Mouse (Mus musculus) neural tube, embryonic 11.5 days (tissue): ENCODE measurements around the gene Rps27. TPM values are rescaled to one million over a fixed set of nuclear protein-coding genes. Genes with fewer than 3 reads are reported as not detected.

Experiments
- ATAC-seq: fragments of 200-750 bp; cut with Nextera tagmentation; 2 replicates; pipeline ENCODE4 v1.8.0; 2017; ENCODE audit warnings: moderate number of reproducible peaks, mild to moderate bottlenecking, moderate TSS enrichment, moderate library complexity; ENCODE audit not compliant: insufficient read depth, low FRiP score, low TSS enrichment
- DNase-seq: peaks from one replicate; pipeline ENCODE4 v3.0.0-alpha.2; 2015; ENCODE audit warnings: low spot score
- H3K27ac ChIP-seq: fragments of 300-500 bp; sonication (generic); 2 replicates; pipeline ENCODE4 v1.5.1; 2014; ENCODE audit warnings: low read depth, mild to moderate bottlenecking, low read length
- H3K27me3 ChIP-seq: fragments of 300-500 bp; sonication (generic); 2 replicates; pipeline ENCODE4 v1.6.1; 2014; ENCODE audit warnings: mild to moderate bottlenecking, low read length, mixed read lengths; ENCODE audit not compliant: control insufficient read depth, insufficient read depth
- H3K36me3 ChIP-seq: fragments of 300-500 bp; sonication (generic); 2 replicates; pipeline ENCODE4 v1.6.1; 2014; ENCODE audit warnings: mild to moderate bottlenecking, low read length, moderate library complexity, mixed read lengths; ENCODE audit not compliant: control insufficient read depth, insufficient read depth
- H3K4me1 ChIP-seq: fragments of 300-500 bp; sonication (generic); 2 replicates; pipeline ENCODE4 v1.6.1; 2014; ENCODE audit warnings: low read length, mixed read lengths; ENCODE audit not compliant: control insufficient read depth, insufficient read depth
- H3K4me2 ChIP-seq: fragments of 300-500 bp; sonication (generic); 2 replicates; pipeline ENCODE4 v1.6.1; 2014; ENCODE audit warnings: low read depth, mild to moderate bottlenecking, moderate library complexity
- H3K4me3 ChIP-seq: fragments of 300-500 bp; sonication (generic); 2 replicates; pipeline ENCODE4 v1.5.1; 2014; ENCODE audit warnings: low read depth, low read length
- H3K9ac ChIP-seq: fragments of 300-500 bp; sonication (generic); 2 replicates; pipeline ENCODE4 v1.6.1; 2014; ENCODE audit warnings: mild to moderate bottlenecking, low read length
- H3K9me3 ChIP-seq: fragments of 300-500 bp; sonication (generic); 2 replicates; pipeline ENCODE4 v1.6.1; 2016; ENCODE audit warnings: low read length; ENCODE audit not compliant: control insufficient read depth
- WGBS: fragments of 180-500 bp; shearing (Covaris S2); extraction: QIAGEN DNeasy Blood & Tissue Kit; methylation state at CpG from one replicate; pipeline ENCODE4 v1.1.7; 2014; 5-methylcytosine and 5-hydroxymethylcytosine counted together
- polyA plus RNA-seq: library from polyadenylated mRNA; unstranded; fragments of >200 nt; fragmentation: Nextera tagmentation; extraction: Ambion mirVana; gene quantifications from 2 replicates; pipeline ENCODE4 v1.2.1, GENCODE M21; 2014

The Rps27 gene
- polyA plus RNA-seq, 1 experiment from 2014 or later, result 1,223 TPM

DNA sequence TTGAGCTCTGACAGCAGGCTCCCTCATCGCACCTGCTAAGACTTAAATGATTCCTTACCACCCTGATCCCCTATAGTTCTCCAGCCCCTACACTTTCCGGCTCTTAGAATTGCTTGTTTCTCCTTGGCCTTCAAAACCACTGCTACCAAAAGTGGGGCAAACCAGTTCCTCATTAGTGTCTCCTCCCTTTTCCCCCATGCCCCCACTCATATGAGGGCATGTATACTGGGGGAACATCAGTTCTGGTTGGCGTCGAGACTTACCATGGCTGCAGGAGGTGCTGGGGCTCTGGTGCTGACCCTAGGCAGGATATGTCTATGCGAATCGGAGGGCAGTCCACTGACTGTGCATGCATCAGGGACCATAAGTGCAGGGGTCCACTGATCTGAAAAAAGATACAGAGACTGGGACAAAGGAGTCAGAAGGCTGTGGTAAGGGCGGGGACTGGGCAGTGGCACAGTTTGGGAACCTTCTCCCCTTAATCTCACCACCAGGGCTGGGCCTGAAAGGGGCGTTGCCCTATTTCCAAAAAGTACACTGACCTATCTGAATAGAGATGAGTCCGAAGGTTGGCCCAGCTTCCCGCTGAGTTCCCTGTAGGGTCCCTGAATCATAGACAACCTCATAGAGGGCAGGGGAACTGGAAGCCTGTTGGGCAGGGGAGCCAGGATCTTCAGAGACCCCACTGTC lies 28.4 kb upstream of the Rps27 start:
- Histone ChIP-seq H3K4me1 (peaks cover 8% of the 10 kb centered on the region), H3K4me3 (no peak overlapping the region), H3K36me3 (no peaks in the 10 kb centered on the region), H3K9me3 (no peaks in the 10 kb centered on the region), H3K4me2 (no peak overlapping the region), H3K27me3 (no peaks in the 10 kb centered on the region), H3K9ac (no peak overlapping the region), H3K27ac (no peak overlapping the region)
- ATAC-seq (no peak), DNase-seq (no peak)
- 85% methylated on average over 10 of the region's 10 CpGs for WGBS

DNA sequence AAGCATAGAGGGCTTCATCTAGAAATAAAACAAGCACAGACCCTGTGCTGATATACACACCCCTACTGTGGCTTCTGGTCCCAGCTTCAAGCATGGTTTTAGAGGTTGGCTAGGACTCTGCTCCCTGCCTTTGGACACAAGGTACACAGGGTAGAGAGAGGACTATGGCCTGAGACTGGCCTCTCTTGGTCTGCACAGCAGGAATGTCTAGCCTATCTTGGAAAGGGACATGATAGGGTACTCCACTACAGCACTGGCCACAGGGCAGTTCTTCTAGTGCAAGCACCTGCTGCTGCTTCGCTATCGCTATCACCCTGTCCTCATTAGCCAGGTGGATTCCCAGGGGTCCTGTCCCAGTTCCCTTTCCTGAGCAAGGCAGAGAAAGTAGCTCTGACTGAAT lies 27.8 kb upstream of the Rps27 start:
- Histone ChIP-seq H3K36me3 (no peaks in the 10 kb centered on the region), H3K9me3 (no peaks in the 10 kb centered on the region), H3K4me2 (no peak overlapping the region), H3K4me1 (peaks cover 8% of the 10 kb centered on the region), H3K27me3 (no peaks in the 10 kb centered on the region), H3K4me3 (no peak overlapping the region), H3K9ac (no peak overlapping the region), H3K27ac (no peak overlapping the region)
- 81% methylated on average over 2 of the region's 2 CpGs for WGBS
- ATAC-seq (no peak), DNase-seq (no peak)

DNA sequence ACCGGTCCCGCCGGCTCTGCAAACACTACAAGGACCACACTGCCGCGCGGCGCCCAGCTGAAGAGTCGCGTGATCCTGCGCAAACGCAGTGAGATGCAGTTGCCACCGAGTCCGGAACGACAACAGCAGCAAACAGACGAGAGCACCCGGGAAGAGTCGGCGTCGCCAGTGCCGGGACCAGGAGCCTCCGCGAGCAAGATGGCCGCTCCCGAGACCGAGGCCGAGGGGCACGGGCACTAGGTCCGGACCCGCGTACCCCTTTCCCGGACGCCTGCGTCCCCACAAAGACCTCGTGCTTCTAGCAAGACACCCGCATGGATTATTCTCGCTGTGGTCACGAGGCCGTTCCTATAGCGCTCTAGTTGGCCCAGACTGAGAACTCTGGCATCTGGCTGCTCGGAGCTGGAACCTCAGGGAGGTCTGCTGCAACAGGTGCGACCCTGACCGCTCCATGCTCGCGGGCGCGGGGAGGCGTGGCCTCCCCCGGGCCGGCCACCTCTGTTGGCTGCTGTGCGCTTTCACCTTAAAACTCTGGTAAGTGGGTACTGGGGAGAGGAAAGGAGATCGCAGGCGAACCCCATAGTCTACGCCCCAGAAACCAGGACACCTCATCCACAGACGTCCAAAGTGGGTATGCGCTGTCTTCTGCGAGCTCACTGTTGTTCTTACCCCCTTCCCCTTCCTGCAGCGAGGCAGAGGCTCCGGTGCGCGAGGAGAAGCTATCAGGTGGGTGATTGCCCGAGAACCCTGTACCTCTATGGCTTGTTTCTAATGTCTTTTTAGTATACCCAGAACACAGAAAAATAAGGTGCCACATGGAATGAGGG lies 18.3 kb upstream of the Rps27 start, which contains the start of gene Jtb:
Gene Jtb (plus strand): TSS at position 91 of the 827 bp plus-strand sequence.
- DNase-seq, result peak; percentile 93
- ATAC-seq, result peak; percentile 92
- no peaks in the 10 kb centered on the region for H3K9me3 ChIP-seq
- WGBS, result under 1% methylated on average over 61 of the region's 61 CpGs
- H3K4me2 ChIP-seq, result peak within 1 kb of the TSS; percentile 81
- H3K27ac ChIP-seq, result peak within 1 kb of the TSS; percentile 64
- peak within 1 kb of the TSS; percentile 79 for H3K4me3 ChIP-seq
- H3K27me3 ChIP-seq, result no peaks in the 10 kb centered on the region
- peak within 1 kb of the TSS; percentile 90 for H3K9ac ChIP-seq
- peaks cover 4% of the 10 kb centered on the region; the same call in 1 of the 2 replicates for H3K4me1 ChIP-seq
- H3K36me3 ChIP-seq, result no peaks in the 10 kb centered on the region

DNA sequence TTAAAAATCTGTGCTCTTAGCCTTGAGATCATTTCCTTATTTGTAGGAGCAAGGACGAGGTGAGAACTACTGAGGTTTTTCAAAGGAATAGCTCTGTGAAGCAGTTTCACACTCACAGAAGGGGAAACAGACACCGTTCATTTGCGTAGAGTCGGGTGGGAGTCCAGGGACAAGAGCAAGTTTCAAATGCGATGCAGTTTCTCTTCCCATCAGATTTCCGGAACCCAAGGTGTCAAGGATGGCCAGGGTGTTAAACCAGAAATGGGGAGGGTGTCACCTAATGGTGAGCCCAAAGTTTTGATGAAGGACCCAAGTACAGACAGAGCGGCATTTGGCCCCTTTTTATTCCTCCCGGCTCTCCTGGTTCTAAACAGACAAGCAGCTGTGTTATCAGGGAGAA lies 17.6 kb upstream of the Rps27 start:
- Histone ChIP-seq H3K4me2 (peak overlapping the region; percentile 81), H3K4me1 (peaks cover 4% of the 10 kb centered on the region; the same call in 1 of the 2 replicates), H3K27ac (no peak overlapping the region), H3K27me3 (no peaks in the 10 kb centered on the region), H3K9ac (peak overlapping the region; percentile 43), H3K9me3 (no peaks in the 10 kb centered on the region), H3K4me3 (peak overlapping the region; percentile 79), H3K36me3 (no peaks in the 10 kb centered on the region)
- DNase-seq (no peak), ATAC-seq (no peak)
- WGBS, result 14% methylated on average over 8 of the region's 8 CpGs

DNA sequence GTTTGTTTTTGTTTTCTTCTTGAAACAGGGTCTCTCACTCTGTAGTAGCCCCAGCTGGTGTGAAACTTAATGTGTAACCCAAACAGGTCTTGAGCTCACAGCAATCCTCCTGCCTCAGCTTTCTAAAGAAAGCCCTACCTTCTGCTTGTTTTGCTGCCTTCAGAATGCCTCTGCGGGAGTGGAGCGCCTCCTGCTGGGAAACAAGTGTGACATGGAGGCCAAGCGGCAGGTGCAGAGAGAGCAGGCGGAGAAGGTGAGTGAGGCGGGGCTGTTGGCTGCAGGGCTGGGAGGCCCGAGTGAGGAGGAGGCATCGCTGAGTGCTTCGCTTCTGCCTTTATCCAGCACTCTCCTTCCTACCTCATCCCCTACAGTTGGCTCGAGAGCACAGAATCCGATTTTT lies 10.9 kb upstream of the Rps27 start:
- no peak for ATAC-seq
- 81% methylated on average over 10 of the region's 10 CpGs for WGBS
- DNase-seq, result no peak
- Histone ChIP-seq H3K4me1 (no peaks in the 10 kb centered on the region), H3K36me3 (no peaks in the 10 kb centered on the region; the same call in 1 of the 2 replicates), H3K4me2 (no peak overlapping the region), H3K9ac (no peak overlapping the region), H3K9me3 (no peaks in the 10 kb centered on the region), H3K4me3 (no peak overlapping the region), H3K27ac (no peak overlapping the region), H3K27me3 (no peaks in the 10 kb centered on the region)

DNA sequence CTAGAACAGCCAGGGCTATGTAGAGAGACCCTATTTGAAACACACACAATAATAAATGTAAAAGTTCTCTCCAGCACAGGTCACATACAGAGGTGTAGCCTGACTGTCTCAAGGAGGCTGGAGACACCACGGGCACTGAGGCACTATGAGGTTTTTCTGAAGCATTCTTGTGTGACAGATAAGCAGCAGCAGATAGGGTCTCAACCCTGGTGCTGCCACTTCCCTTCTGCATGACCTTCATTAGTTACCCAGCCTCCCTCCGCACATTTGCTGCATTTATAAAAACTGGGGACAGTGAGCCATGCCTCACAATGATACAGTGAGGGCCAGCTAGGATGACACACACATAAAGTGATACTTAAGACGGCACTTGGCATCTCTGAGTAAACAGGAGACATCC lies 9.5 kb upstream of the Rps27 start:
- no peaks in the 10 kb centered on the region for H3K4me1 ChIP-seq
- H3K27me3 ChIP-seq, result no peaks in the 10 kb centered on the region
- no peaks in the 10 kb centered on the region for H3K9me3 ChIP-seq
- H3K4me2 ChIP-seq, result no peak overlapping the region
- no peak overlapping the region for H3K27ac ChIP-seq
- ATAC-seq, result no peak
- H3K36me3 ChIP-seq, result no peaks in the 10 kb centered on the region; the same call in 1 of the 2 replicates
- DNase-seq, result no peak
- no peak overlapping the region for H3K4me3 ChIP-seq
- WGBS, result 77% methylated on average over 3 of the region's 3 CpGs
- no peak overlapping the region for H3K9ac ChIP-seq

DNA sequence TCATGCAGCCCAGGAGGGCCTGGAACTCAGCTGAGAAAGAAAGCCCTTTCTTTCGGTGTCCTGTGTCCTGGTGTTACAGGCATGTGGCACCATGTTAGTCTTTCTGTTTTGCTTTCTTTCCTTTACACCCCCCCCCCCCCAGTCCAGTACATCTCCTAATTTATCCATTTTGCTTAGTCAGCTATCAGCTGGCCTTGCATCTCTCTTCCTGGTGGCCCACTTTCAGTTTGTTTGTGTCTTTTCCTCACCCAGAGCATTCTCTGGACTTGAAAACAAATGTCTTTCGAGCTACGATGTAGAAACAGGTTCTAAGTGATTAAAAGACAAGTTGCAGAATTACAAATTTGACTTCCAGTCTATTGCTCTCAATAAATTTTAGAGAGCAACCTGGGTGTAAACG lies 9.0 kb upstream of the Rps27 start:
- Histone ChIP-seq H3K4me1 (no peaks in the 10 kb centered on the region), H3K9me3 (no peaks in the 10 kb centered on the region), H3K9ac (no peak overlapping the region), H3K4me2 (no peak overlapping the region), H3K4me3 (no peak overlapping the region), H3K27me3 (no peaks in the 10 kb centered on the region), H3K27ac (no peak overlapping the region), H3K36me3 (no peaks in the 10 kb centered on the region; the same call in 1 of the 2 replicates)
- DNase-seq, result no peak
- 92% methylated on average over 4 of the region's 4 CpGs for WGBS
- ATAC-seq, result no peak

DNA sequence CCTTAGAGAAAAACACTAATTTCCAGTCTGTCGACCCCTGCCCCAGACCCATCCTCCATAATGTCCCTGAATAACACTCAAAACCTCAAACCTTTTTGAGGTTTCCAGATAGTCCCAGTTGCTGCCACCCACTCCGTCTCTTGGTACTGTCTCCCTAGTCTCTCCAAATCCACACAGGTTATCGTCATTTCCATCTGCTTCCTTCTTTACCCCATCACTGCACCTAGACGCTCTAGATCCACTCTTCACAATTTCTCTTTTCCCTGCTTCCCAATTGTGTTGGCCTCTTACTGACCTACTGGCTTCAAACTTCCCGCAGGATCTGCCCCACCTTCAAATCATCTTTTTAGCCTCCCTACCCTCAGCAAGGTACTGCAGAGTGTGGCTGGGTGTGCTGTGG lies 7.7 kb upstream of the Rps27 start:
- no peaks in the 10 kb centered on the region; the same call in 1 of the 2 replicates for H3K36me3 ChIP-seq
- H3K4me3 ChIP-seq, result peak overlapping the region; percentile 39
- H3K4me1 ChIP-seq, result no peaks in the 10 kb centered on the region
- no peak for DNase-seq
- peak overlapping the region; percentile 63 for H3K4me2 ChIP-seq
- H3K27me3 ChIP-seq, result no peaks in the 10 kb centered on the region
- no peak overlapping the region; the same call in 1 of the 2 replicates for H3K9ac ChIP-seq
- no peak overlapping the region for H3K27ac ChIP-seq
- H3K9me3 ChIP-seq, result no peaks in the 10 kb centered on the region
- WGBS, result 26% methylated on average over 5 of the region's 5 CpGs
- ATAC-seq, result no peak
